Mouse (Mus musculus) myocyte (in vitro differentiated cells): ENCODE measurements around the gene Pym1. TPM values are rescaled to one million over a fixed set of nuclear protein-coding genes. Genes with fewer than 3 reads are reported as not detected.
A peak's percentile ranks its signal among the peaks of the same experiment; 100 is the strongest.

ENCODE experiments used
- H3K27me3 ChIP-seq: one replicate; pipeline ENCODE4 v1.6.1; 2011; ENCODE audit not compliant: control insufficient read depth, insufficient read depth, insufficient read length
- H3K36me3 ChIP-seq: one replicate; pipeline ENCODE4 v1.6.1; 2011; ENCODE audit not compliant: control insufficient read depth, insufficient read depth
- H3K4me2 ChIP-seq: one replicate; pipeline ENCODE4 v1.6.1; 2011; ENCODE audit warnings: low read depth, control low read depth
- H3K4me3 ChIP-seq: one replicate; pipeline ENCODE4 v1.5.1; 2011; ENCODE audit warnings: mild to moderate bottlenecking, control low read depth, moderate library complexity
- H3K79me2 ChIP-seq: one replicate; pipeline ENCODE4 v1.6.1; 2011; ENCODE audit not compliant: control insufficient read depth, insufficient read depth
- H3ac ChIP-seq: one replicate; pipeline ENCODE4 v1.6.1; 2011; ENCODE audit not compliant: control insufficient read depth, insufficient read length
- CEBPB ChIP-seq: IDR thresholded peaks from 2 replicates; pipeline ENCODE4 v1.6.1; 2011; ENCODE audit warnings: mild to moderate bottlenecking, moderate library complexity; ENCODE audit not compliant: poor library complexity, insufficient read depth, severe bottlenecking
- E2F4 ChIP-seq: IDR thresholded peaks from one replicate; pipeline ENCODE4 v1.6.1; 2011; ENCODE audit warnings: mild to moderate bottlenecking, control low read depth, moderate library complexity; ENCODE audit not compliant: insufficient read depth
- MAX ChIP-seq: IDR thresholded peaks from one replicate; pipeline ENCODE4 v1.6.1; 2011; ENCODE audit warnings: low read depth, mild to moderate bottlenecking, control low read depth
- MYOD1 ChIP-seq, 3 experiments: IDR thresholded peaks; one replicate each; pipeline ENCODE4 v1.6.1; 2011; ENCODE audit warnings: control low read depth in 2 of 3, low read depth in 2 of 3, mild to moderate bottlenecking in 2 of 3, moderate library complexity in 1 of 3; ENCODE audit not compliant: insufficient read length in 2 of 3, control insufficient read depth in 1 of 3
- MYOG ChIP-seq, 3 experiments: IDR thresholded peaks; one replicate each; pipeline ENCODE4 v1.6.1; 2011; ENCODE audit warnings: control low read depth in 2 of 3, low read depth in 2 of 3, mild to moderate bottlenecking in 2 of 3; ENCODE audit not compliant: insufficient read length in 2 of 3, control insufficient read depth in 1 of 3, insufficient read depth in 1 of 3
- POLR2A ChIP-seq: IDR thresholded peaks from one replicate; pipeline ENCODE4 v1.6.1; 2011; ENCODE audit warnings: low read depth, mild to moderate bottlenecking, control low read depth, moderate library complexity; ENCODE audit not compliant: insufficient read length
- POLR2AphosphoS2 ChIP-seq: IDR thresholded peaks from one replicate; pipeline ENCODE4 v1.6.1; 2011; ENCODE audit warnings: low read depth, control low read depth; ENCODE audit not compliant: insufficient read length
- REST ChIP-seq: IDR thresholded peaks from one replicate; pipeline ENCODE4 v1.6.1; 2011; ENCODE audit warnings: mild to moderate bottlenecking, control low read depth, moderate library complexity; ENCODE audit not compliant: insufficient read depth, insufficient read length
- SRF ChIP-seq: IDR thresholded peaks from one replicate; pipeline ENCODE4 v1.6.1; 2011; ENCODE audit warnings: low read depth; ENCODE audit not compliant: control insufficient read depth, insufficient read length
- TCF12 ChIP-seq: IDR thresholded peaks from one replicate; pipeline ENCODE4 v1.6.1; 2011; ENCODE audit warnings: mild to moderate bottlenecking, control low read depth; ENCODE audit not compliant: poor library complexity, insufficient read depth, severe bottlenecking
- TCF3 ChIP-seq: IDR thresholded peaks from one replicate; pipeline ENCODE4 v1.6.1; 2011; ENCODE audit warnings: low read depth, control low read depth; ENCODE audit not compliant: insufficient read length
- USF1 ChIP-seq: IDR thresholded peaks from one replicate; pipeline ENCODE4 v1.6.1; 2011; ENCODE audit warnings: low read depth, mild to moderate bottlenecking, control low read depth, moderate library complexity
- polyA plus RNA-seq: library from polyadenylated mRNA; unstranded; fragments of >200 nt; fragmentation: generic; extraction: Trizol; gene quantifications from one replicate; pipeline ENCODE4 v1.2.1, GENCODE M21; 2012; ENCODE audit warnings: missing spikeins

Pym1 gene
- polyA plus RNA-seq, 1 experiment: 32.6 TPM

- Histone ChIP-seq H3ac (no peak overlapping the region), H3K79me2 (peaks cover 33% of the 10 kb centered on the region), H3K4me2 (peak overlapping the region; percentile 99), H3K27me3 (no peaks in the 10 kb centered on the region), H3K4me3 (no peak overlapping the region), H3K36me3 (peaks cover 3% of the 10 kb centered on the region)
- no peak for TF ChIP-seq TCF3
- no peak for TF ChIP-seq USF1
- no peak for TF ChIP-seq MYOD1 (IDR thresholded peaks at IDR 0.05; ENCODE audit: control insufficient read depth in 1 of 3, insufficient read length in 2 of 3, low read depth in 2 of 3)
- no peak for TF ChIP-seq POLR2A
- TF ChIP-seq MAX: no peak
- TF ChIP-seq E2F4: no peak
- TF ChIP-seq MYOG (IDR thresholded peaks at IDR 0.05; ENCODE audit: control insufficient read depth in 1 of 3, insufficient read depth in 1 of 3, insufficient read length in 2 of 3, low read depth in 2 of 3): no peak
- TF ChIP-seq CEBPB: no peak
- no peak for TF ChIP-seq POLR2AphosphoS2
- no peak for TF ChIP-seq SRF
- no peak for TF ChIP-seq REST
- TF ChIP-seq TCF12: no peak
Measured at GRCm38 (mm10) chr10:128801981-128802495, 54.3 kb downstream of the Pym1 start.

- H3K4me2 ChIP-seq: peak overlapping the region; percentile 99
- peaks cover 3% of the 10 kb centered on the region for H3K36me3 ChIP-seq
- H3ac ChIP-seq: peak overlapping the region; percentile 52
- peak overlapping the region; percentile 99 for H3K4me3 ChIP-seq
- H3K79me2 ChIP-seq: peaks cover 42% of the 10 kb centered on the region
- TF ChIP-seq CEBPB (no peak), POLR2AphosphoS2 (no peak), MAX (no peak)
- H3K27me3 ChIP-seq: no peaks in the 10 kb centered on the region
Measured at GRCm38 (mm10) chr10:128802956-128803355, 55.3 kb downstream of the Pym1 start.

GRCm38 (mm10) chr10:128803361-128803760, 55.7 kb downstream of the Pym1 start:
- no peak for TF ChIP-seq MYOG (IDR thresholded peaks at IDR 0.05; ENCODE audit: control insufficient read depth in 1 of 3, insufficient read depth in 1 of 3, insufficient read length in 2 of 3, low read depth in 2 of 3)
- TF ChIP-seq USF1: no peak
- TF ChIP-seq CEBPB: no peak
- no peak for TF ChIP-seq TCF12
- TF ChIP-seq POLR2AphosphoS2: no peak
- TF ChIP-seq MYOD1 (IDR thresholded peaks at IDR 0.05; ENCODE audit: control insufficient read depth in 1 of 3, insufficient read length in 2 of 3, low read depth in 2 of 3): no peak
- no peak for TF ChIP-seq REST
- TF ChIP-seq POLR2A: no peak
- no peak for TF ChIP-seq MAX
- TF ChIP-seq E2F4: no peak
- TF ChIP-seq TCF3: no peak
- TF ChIP-seq SRF: no peak
- Histone ChIP-seq H3K36me3 (peaks cover 3% of the 10 kb centered on the region), H3ac (peak overlapping the region; percentile 52), H3K4me2 (peak overlapping the region; percentile 99), H3K79me2 (peaks cover 46% of the 10 kb centered on the region), H3K27me3 (no peaks in the 10 kb centered on the region), H3K4me3 (peak overlapping the region; percentile 99)

GRCm38 (mm10) chr10:128803771-128804270, 56.1 kb downstream of the Pym1 start, which contains the start of gene Dnajc14:
Gene Dnajc14 (plus strand): TSS chr10:128804062.
- Histone ChIP-seq H3K79me2 (peaks cover 50% of the 10 kb centered on the region), H3K36me3 (peaks cover 3% of the 10 kb centered on the region), H3K4me3 (peak within 1 kb of the TSS; percentile 99), H3K27me3 (no peaks in the 10 kb centered on the region), H3K4me2 (peak within 1 kb of the TSS; percentile 99), H3ac (peak within 1 kb of the TSS; percentile 52)
- TF ChIP-seq CEBPB (no peak), USF1 (no peak), POLR2A (peak; percentile 55), MYOG (IDR thresholded peaks at IDR 0.05; ENCODE audit: control insufficient read depth in 1 of 3, insufficient read depth in 1 of 3, insufficient read length in 2 of 3, low read depth in 2 of 3) (no peak), REST (no peak)

- peak within 1 kb of the TSS; percentile 99 for H3K4me3 ChIP-seq
- H3K36me3 ChIP-seq: peaks cover 3% of the 10 kb centered on the region
- H3K27me3 ChIP-seq: no peaks in the 10 kb centered on the region
- peak within 1 kb of the TSS; percentile 52 for H3ac ChIP-seq
- peaks cover 57% of the 10 kb centered on the region for H3K79me2 ChIP-seq
- TF ChIP-seq POLR2AphosphoS2: peak; percentile 32
- no peak for TF ChIP-seq MYOD1 (IDR thresholded peaks at IDR 0.05; ENCODE audit: control insufficient read depth in 1 of 3, insufficient read length in 2 of 3, low read depth in 2 of 3)
- peak; percentile 14 for TF ChIP-seq SRF
- peak within 1 kb of the TSS; percentile 99 for H3K4me2 ChIP-seq
Measured at GRCm38 (mm10) chr10:128804271-128805091, 56.8 kb downstream of the Pym1 start, which contains the start of gene Tmem198b. Gene Tmem198b (minus strand): TSS chr10:128804370.
